Mouse (Mus musculus): Measurements from ENCODE around the gene Dzank1.

DNA sequence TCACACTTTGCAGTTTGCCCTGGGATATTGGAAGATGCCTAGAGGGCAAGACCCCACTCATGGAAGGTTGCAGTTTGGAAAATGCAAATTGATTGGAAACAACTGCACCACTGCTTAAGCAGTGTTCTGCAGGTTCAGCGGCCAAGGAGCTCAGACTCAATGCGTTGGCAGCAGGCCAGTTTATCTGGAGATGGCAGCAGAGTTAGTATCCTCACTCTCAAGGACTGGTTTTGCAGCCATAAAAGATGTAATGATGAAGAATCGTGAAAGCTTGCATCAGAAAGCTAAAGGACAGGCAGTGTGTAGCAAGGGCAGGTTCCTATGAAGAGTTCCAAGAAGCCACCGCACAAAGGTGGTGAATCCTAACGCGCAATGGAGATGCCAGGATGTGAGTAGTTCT, 25.1 kb downstream of the Dzank1 start:
- TF ChIP-seq CTCF (IDR thresholded peaks at IDR 0.05; ENCODE audit: low read depth): no peak
- TF ChIP-seq EP300 (IDR thresholded peaks at IDR 0.05; ENCODE audit: low read depth): no peak
